Mouse (Mus musculus): ENCODE results near the gene Zrsr2. TPM values are rescaled to one million over a fixed set of nuclear protein-coding genes. Genes with fewer than 3 reads are reported as not detected.

The Zrsr2 gene
- 77.7 and 80.8 TPM in 2 replicates for polyA plus RNA-seq (2015; fragmentation: Nextera tagmentation; extraction: Ambion mirVana)

- H3K36me3 ChIP-seq, result peaks cover 8% of the 10 kb centered on the region
- H3K27ac ChIP-seq, result peak within 1 kb of the TSS; percentile 98
- peak; percentile 95 for ATAC-seq (ENCODE audit: insufficient number of reproducible peaks, insufficient read depth, low FRiP score, low TSS enrichment, low read depth)
- 19% methylated on average over 29 of the region's 29 CpGs for WGBS
- peaks cover 3% of the 10 kb centered on the region; the same call in 1 of the 2 replicates for H3K4me1 ChIP-seq
- H3K9ac ChIP-seq, result peak within 1 kb of the TSS; percentile 80
- peaks cover 17% of the 10 kb centered on the region for H3K27me3 ChIP-seq
- H3K9me3 ChIP-seq, result no peaks in the 10 kb centered on the region
- H3K4me2 ChIP-seq, result peak within 1 kb of the TSS; percentile 60
- H3K4me3 ChIP-seq, result peak within 1 kb of the TSS; percentile 61
These were observed at the start of gene Zrsr2 for GRCm38 (mm10) chrX:163958467-163958875. TSS of gene Zrsr2 (minus strand) at chrX:163958661.

GRCm38 (mm10) chrX:164004809-164005208 lies 46.3 kb upstream of the Zrsr2 start:
- H3K9ac ChIP-seq, result no peak overlapping the region
- H3K4me3 ChIP-seq, result no peak overlapping the region
- ATAC-seq (ENCODE audit: insufficient number of reproducible peaks, insufficient read depth, low FRiP score, low TSS enrichment, low read depth), result no peak
- H3K27ac ChIP-seq, result no peak overlapping the region
- H3K27me3 ChIP-seq, result peaks cover 21% of the 10 kb centered on the region
- 28% methylated on average over 2 of the region's 2 CpGs for WGBS
- H3K4me1 ChIP-seq, result no peaks in the 10 kb centered on the region
- H3K36me3 ChIP-seq, result no peaks in the 10 kb centered on the region
- no peaks in the 10 kb centered on the region for H3K9me3 ChIP-seq
- no peak overlapping the region for H3K4me2 ChIP-seq

GRCm38 (mm10) chrX:163999848-164000247 lies 41.4 kb upstream of the Zrsr2 start:
- no peak overlapping the region for H3K27ac ChIP-seq
- 80% methylated on average over 1 of the region's 1 CpGs for WGBS
- H3K9me3 ChIP-seq, result no peaks in the 10 kb centered on the region
- H3K4me2 ChIP-seq, result no peak overlapping the region
- peaks cover 22% of the 10 kb centered on the region for H3K27me3 ChIP-seq
- H3K9ac ChIP-seq, result no peak overlapping the region
- H3K4me1 ChIP-seq, result no peaks in the 10 kb centered on the region
- H3K36me3 ChIP-seq, result no peaks in the 10 kb centered on the region
- H3K4me3 ChIP-seq, result no peak overlapping the region
- no peak for ATAC-seq (ENCODE audit: insufficient number of reproducible peaks, insufficient read depth, low FRiP score, low TSS enrichment, low read depth)

GRCm38 (mm10) chrX:163996754-163997153 lies 38.3 kb upstream of the Zrsr2 start:
- Histone ChIP-seq H3K4me2 (no peak overlapping the region), H3K27me3 (peaks cover 28% of the 10 kb centered on the region), H3K4me1 (no peaks in the 10 kb centered on the region), H3K36me3 (no peaks in the 10 kb centered on the region), H3K9me3 (no peaks in the 10 kb centered on the region), H3K9ac (no peak overlapping the region), H3K27ac (no peak overlapping the region), H3K4me3 (no peak overlapping the region)
- no peak for ATAC-seq (ENCODE audit: insufficient number of reproducible peaks, insufficient read depth, low FRiP score, low TSS enrichment, low read depth)
- WGBS, result 86% methylated on average over 3 of the region's 3 CpGs

GRCm38 (mm10) chrX:163987718-163988374 lies 29.4 kb upstream of the Zrsr2 start:
- peaks cover 7% of the 10 kb centered on the region; the same call in 1 of the 2 replicates for H3K27me3 ChIP-seq
- no peaks in the 10 kb centered on the region for H3K4me1 ChIP-seq
- WGBS, result 48% methylated on average over 3 of the region's 3 CpGs
- no peak overlapping the region for H3K9ac ChIP-seq
- no peaks in the 10 kb centered on the region for H3K9me3 ChIP-seq
- H3K27ac ChIP-seq, result no peak overlapping the region
- no peak overlapping the region for H3K4me2 ChIP-seq
- ATAC-seq (ENCODE audit: insufficient number of reproducible peaks, insufficient read depth, low FRiP score, low TSS enrichment, low read depth), result no peak
- H3K4me3 ChIP-seq, result no peak overlapping the region
- H3K36me3 ChIP-seq, result no peaks in the 10 kb centered on the region

- Histone ChIP-seq H3K4me1 (no peaks in the 10 kb centered on the region), H3K27me3 (peaks cover 7% of the 10 kb centered on the region; the same call in 1 of the 2 replicates), H3K9me3 (no peaks in the 10 kb centered on the region), H3K4me3 (no peak overlapping the region), H3K36me3 (no peaks in the 10 kb centered on the region), H3K27ac (no peak overlapping the region), H3K4me2 (no peak overlapping the region), H3K9ac (no peak overlapping the region)
- no peak for ATAC-seq (ENCODE audit: insufficient number of reproducible peaks, insufficient read depth, low FRiP score, low TSS enrichment, low read depth)
- 72% methylated on average over 6 of the region's 6 CpGs for WGBS
These were observed 23.7 kb upstream of the Zrsr2 start for GRCm38 (mm10) chrX:163982129-163982528.

- H3K4me3 ChIP-seq, result no peak overlapping the region
- no peak overlapping the region for H3K27ac ChIP-seq
- no peak overlapping the region for H3K9ac ChIP-seq
- H3K36me3 ChIP-seq, result no peaks in the 10 kb centered on the region
- WGBS, result 54% methylated on average over 4 of the region's 4 CpGs
- H3K27me3 ChIP-seq, result peaks cover 7% of the 10 kb centered on the region; the same call in 1 of the 2 replicates
- ATAC-seq (ENCODE audit: insufficient number of reproducible peaks, insufficient read depth, low FRiP score, low TSS enrichment, low read depth), result no peak
- no peak overlapping the region for H3K4me2 ChIP-seq
- H3K4me1 ChIP-seq, result no peaks in the 10 kb centered on the region
- H3K9me3 ChIP-seq, result no peaks in the 10 kb centered on the region
These were observed 23.0 kb upstream of the Zrsr2 start for GRCm38 (mm10) chrX:163981500-163981899.

GRCm38 (mm10) chrX:163981092-163981491 lies 22.6 kb upstream of the Zrsr2 start:
- Histone ChIP-seq H3K9ac (no peak overlapping the region), H3K36me3 (no peaks in the 10 kb centered on the region), H3K4me1 (no peaks in the 10 kb centered on the region), H3K4me3 (no peak overlapping the region), H3K9me3 (no peaks in the 10 kb centered on the region), H3K27ac (no peak overlapping the region), H3K4me2 (no peak overlapping the region), H3K27me3 (peaks cover 7% of the 10 kb centered on the region; the same call in 1 of the 2 replicates)
- ATAC-seq (ENCODE audit: insufficient number of reproducible peaks, insufficient read depth, low FRiP score, low TSS enrichment, low read depth), result no peak
- 92% methylated on average over 1 of the region's 1 CpGs for WGBS

GRCm38 (mm10) chrX:163957803-163958466 lies 526 bp downstream of the Zrsr2 start:
- peak overlapping the region; percentile 61 for H3K4me3 ChIP-seq
- ATAC-seq (ENCODE audit: insufficient number of reproducible peaks, insufficient read depth, low FRiP score, low TSS enrichment, low read depth), result peak; percentile 89
- H3K4me1 ChIP-seq, result peaks cover 3% of the 10 kb centered on the region; the same call in 1 of the 2 replicates
- peak overlapping the region; percentile 80 for H3K9ac ChIP-seq
- H3K36me3 ChIP-seq, result peaks cover 8% of the 10 kb centered on the region
- peaks cover 18% of the 10 kb centered on the region for H3K27me3 ChIP-seq
- 25% methylated on average over 36 of the region's 67 CpGs for WGBS
- H3K9me3 ChIP-seq, result no peaks in the 10 kb centered on the region
- peak overlapping the region; percentile 60 for H3K4me2 ChIP-seq
- H3K27ac ChIP-seq, result peak overlapping the region; percentile 98

- WGBS, result 36% methylated on average over 12 of the region's 12 CpGs
- peaks cover 17% of the 10 kb centered on the region for H3K27me3 ChIP-seq
These were observed 1.1 kb downstream of the Zrsr2 start for GRCm38 (mm10) chrX:163957381-163957780.

GRCm38 (mm10) chrX:163951618-163952017 lies 6.8 kb downstream of the Zrsr2 start:
- no peak overlapping the region for H3K4me2 ChIP-seq
- H3K9ac ChIP-seq, result no peak overlapping the region
- no peak for ATAC-seq (ENCODE audit: insufficient number of reproducible peaks, insufficient read depth, low FRiP score, low TSS enrichment, low read depth)
- H3K27me3 ChIP-seq, result peaks cover 3% of the 10 kb centered on the region; the same call in 1 of the 2 replicates
- no peaks in the 10 kb centered on the region for H3K4me1 ChIP-seq
- WGBS, result 88% methylated on average over 1 of the region's 1 CpGs
- no peak overlapping the region for H3K4me3 ChIP-seq
- H3K36me3 ChIP-seq, result peaks cover 39% of the 10 kb centered on the region
- no peak overlapping the region for H3K27ac ChIP-seq
- no peaks in the 10 kb centered on the region for H3K9me3 ChIP-seq

More at GRCm38 (mm10) chrX:163957381-163957780, 1.1 kb downstream of the Zrsr2 start:
- Histone ChIP-seq H3K4me2 (peak overlapping the region; percentile 60), H3K9me3 (no peaks in the 10 kb centered on the region), H3K27ac (peak overlapping the region; percentile 98), H3K36me3 (peaks cover 11% of the 10 kb centered on the region), H3K4me1 (peaks cover 3% of the 10 kb centered on the region; the same call in 1 of the 2 replicates), H3K4me3 (peak overlapping the region; percentile 61), H3K9ac (peak overlapping the region; percentile 80)
- ATAC-seq (ENCODE audit: insufficient number of reproducible peaks, insufficient read depth, low FRiP score, low TSS enrichment, low read depth), result no peak

GRCm38 (mm10) chrX:163944381-163944780 lies 14.1 kb downstream of the Zrsr2 start:
- H3K36me3 ChIP-seq, result peaks cover 41% of the 10 kb centered on the region

More at GRCm38 (mm10) chrX:163944381-163944780, 14.1 kb downstream of the Zrsr2 start:
- no peaks in the 10 kb centered on the region for H3K4me1 ChIP-seq
- H3K27me3 ChIP-seq, result peaks cover 8% of the 10 kb centered on the region; the same call in 1 of the 2 replicates
- H3K9ac ChIP-seq, result no peak overlapping the region
- H3K9me3 ChIP-seq, result no peaks in the 10 kb centered on the region
- H3K4me3 ChIP-seq, result no peak overlapping the region
- H3K27ac ChIP-seq, result no peak overlapping the region
- 82% methylated on average over 3 of the region's 3 CpGs for WGBS
- ATAC-seq (ENCODE audit: insufficient number of reproducible peaks, insufficient read depth, low FRiP score, low TSS enrichment, low read depth), result no peak
- H3K4me2 ChIP-seq, result no peak overlapping the region

All from embryonic facial prominence, embryonic 13.5 days (tissue).